Mouse (Mus musculus): ENCODE measurements around the gene Fbxo5. TPM values are rescaled to one million over a fixed set of nuclear protein-coding genes. Genes with fewer than 3 reads are reported as not detected.

Fbxo5 gene
- total and polyA plus RNA-seq, 2 experiments = 0.20 to 0.83 TPM

DNA sequence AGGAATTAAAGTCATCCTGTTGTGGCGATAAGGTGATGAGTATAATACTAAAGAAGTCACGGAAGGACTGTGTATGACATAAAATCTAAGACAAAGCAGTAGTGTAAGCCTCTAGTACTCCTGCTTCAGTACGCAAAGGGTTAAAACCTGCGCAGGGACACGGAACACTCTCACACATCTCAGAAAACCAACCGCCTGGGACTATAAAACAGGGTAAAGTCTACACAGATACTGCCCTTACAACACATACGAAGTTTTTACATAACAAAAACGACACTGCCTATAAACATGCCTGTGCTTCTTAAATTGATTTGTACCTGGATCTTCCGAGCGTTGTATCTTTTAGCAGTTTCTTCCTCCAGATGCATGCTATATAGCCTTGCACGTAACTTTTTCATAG is 8.3 kb upstream of the Fbxo5 start:
- DNase-seq (ENCODE audit: extremely low read depth, low read depth, low spot score) = no peak
- WGBS = 89% methylated on average over 11 of the region's 11 CpGs
- Histone ChIP-seq H3K4me1 (ENCODE audit: control insufficient read depth, insufficient read depth, low read length) (no peaks in the 10 kb centered on the region), H3K79me2 (ENCODE audit: control insufficient read depth, insufficient read depth, low read length) (no peaks in the 10 kb centered on the region), H3K27me3 (ENCODE audit: control insufficient read depth, insufficient read depth, low read length) (no peaks in the 10 kb centered on the region), H3K9ac (ENCODE audit: low read depth, low read length) (no peak overlapping the region), H3K27ac (replicated peaks; ENCODE audit: insufficient read depth, low read depth, low read length) (no peak overlapping the region), H3K4me3 (ENCODE audit: insufficient read depth, low read depth, low read length) (no peak overlapping the region), H3K36me3 (ENCODE audit: control insufficient read depth, insufficient read depth, low read length) (peaks cover 46% of the 10 kb centered on the region)
- TF ChIP-seq CTCF (IDR thresholded peaks at IDR 0.05; ENCODE audit: low read depth, low read length) (no peak), POLR2A (IDR thresholded peaks at IDR 0.05; ENCODE audit: extremely low read depth, insufficient read depth, low read length) (no peak)

DNA sequence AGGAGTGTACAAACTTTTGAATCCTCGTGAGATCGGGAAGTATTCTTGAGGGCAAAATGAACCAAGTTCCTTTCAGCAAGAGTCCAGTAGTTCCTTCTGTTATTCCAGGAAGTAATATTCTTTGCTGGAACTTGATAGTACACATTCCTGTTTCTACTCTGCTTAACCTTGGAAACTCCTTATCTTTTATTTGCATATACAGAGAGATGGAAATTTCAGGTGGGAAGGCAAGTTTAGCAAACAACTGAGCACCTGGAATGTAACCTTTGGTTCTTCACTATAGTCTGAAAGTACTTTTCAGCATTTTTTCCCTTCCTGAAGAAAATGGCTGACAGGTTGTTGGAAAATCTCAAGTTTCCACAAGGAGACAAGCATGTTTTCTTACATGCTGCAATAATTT is 2.3 kb upstream of the Fbxo5 start:
- TF ChIP-seq POLR2A (IDR thresholded peaks at IDR 0.05; ENCODE audit: extremely low read depth, insufficient read depth, low read length) = no peak
- no peak for TF ChIP-seq CTCF (IDR thresholded peaks at IDR 0.05; ENCODE audit: low read depth, low read length)
- H3K27me3 ChIP-seq (ENCODE audit: control insufficient read depth, insufficient read depth, low read length) = no peaks in the 10 kb centered on the region
- DNase-seq (ENCODE audit: extremely low read depth, low read depth, low spot score) = no peak
- no peak overlapping the region for H3K9ac ChIP-seq (ENCODE audit: low read depth, low read length)
- H3K4me1 ChIP-seq (ENCODE audit: control insufficient read depth, insufficient read depth, low read length) = peaks cover 5% of the 10 kb centered on the region
- H3K27ac ChIP-seq (replicated peaks; ENCODE audit: insufficient read depth, low read depth, low read length) = no peak overlapping the region
- H3K36me3 ChIP-seq (ENCODE audit: control insufficient read depth, insufficient read depth, low read length) = peaks cover 8% of the 10 kb centered on the region; the same call in 1 of the 2 replicates
- H3K4me3 ChIP-seq (ENCODE audit: insufficient read depth, low read depth, low read length) = no peak overlapping the region
- H3K79me2 ChIP-seq (ENCODE audit: control insufficient read depth, insufficient read depth, low read length) = peaks cover 8% of the 10 kb centered on the region; the same call in 1 of the 2 replicates
- WGBS = 74% methylated on average over 2 of the region's 2 CpGs

DNA sequence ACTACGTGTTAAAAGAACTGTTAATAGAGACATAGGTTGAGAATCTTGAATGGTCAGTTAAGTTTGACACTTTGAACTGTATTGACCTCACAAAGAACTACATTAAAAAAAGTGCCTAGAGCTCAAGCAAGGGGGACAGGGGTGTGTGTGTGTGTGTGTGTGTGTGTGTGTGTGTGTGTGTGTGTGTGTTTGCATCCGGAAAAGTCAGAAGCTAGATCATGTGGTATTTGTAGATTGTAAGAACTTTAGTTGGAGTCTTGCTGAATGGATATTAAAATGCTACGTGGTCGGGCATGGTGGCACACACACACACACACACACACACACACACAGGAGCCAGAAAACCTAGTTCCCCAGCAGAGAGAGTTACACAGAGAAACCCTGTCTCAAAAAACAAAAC is 1.6 kb upstream of the Fbxo5 start:
- peaks cover 8% of the 10 kb centered on the region; the same call in 1 of the 2 replicates for H3K79me2 ChIP-seq (ENCODE audit: control insufficient read depth, insufficient read depth, low read length)
- no peaks in the 10 kb centered on the region for H3K27me3 ChIP-seq (ENCODE audit: control insufficient read depth, insufficient read depth, low read length)
- 65% methylated on average over 4 of the region's 4 CpGs for WGBS
- H3K9ac ChIP-seq (ENCODE audit: low read depth, low read length) = no peak overlapping the region
- peaks cover 5% of the 10 kb centered on the region for H3K4me1 ChIP-seq (ENCODE audit: control insufficient read depth, insufficient read depth, low read length)
- peaks cover 4% of the 10 kb centered on the region; the same call in 1 of the 2 replicates for H3K36me3 ChIP-seq (ENCODE audit: control insufficient read depth, insufficient read depth, low read length)
- no peak for DNase-seq (ENCODE audit: extremely low read depth, low read depth, low spot score)
- H3K4me3 ChIP-seq (ENCODE audit: insufficient read depth, low read depth, low read length) = no peak overlapping the region
- no peak overlapping the region for H3K27ac ChIP-seq (replicated peaks; ENCODE audit: insufficient read depth, low read depth, low read length)
- no peak for TF ChIP-seq CTCF (IDR thresholded peaks at IDR 0.05; ENCODE audit: low read depth, low read length)
- no peak for TF ChIP-seq POLR2A (IDR thresholded peaks at IDR 0.05; ENCODE audit: extremely low read depth, insufficient read depth, low read length)

DNA sequence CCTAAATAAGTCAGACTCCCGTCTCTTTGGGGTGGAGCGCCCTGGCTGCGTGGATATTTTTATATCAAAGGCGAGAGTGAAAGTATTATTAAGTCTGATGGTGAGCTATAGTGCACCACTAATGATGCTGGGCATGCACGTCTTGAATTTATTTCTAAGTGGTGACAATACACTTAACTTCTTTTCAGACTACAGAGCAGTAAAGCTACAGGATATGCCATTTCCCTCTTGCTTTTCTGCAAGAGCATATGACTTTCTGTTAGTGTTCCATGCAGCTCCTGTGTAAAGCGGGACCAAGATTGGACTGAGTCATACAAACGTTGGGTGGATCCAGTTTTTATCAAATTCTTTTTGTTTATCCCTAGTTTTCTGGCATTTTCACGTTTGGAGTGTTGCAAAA is 1.0 kb upstream of the Fbxo5 start:
- TF ChIP-seq CTCF (IDR thresholded peaks at IDR 0.05; ENCODE audit: low read depth, low read length) (no peak), POLR2A (IDR thresholded peaks at IDR 0.05; ENCODE audit: extremely low read depth, insufficient read depth, low read length) (no peak)
- 15% methylated on average over 8 of the region's 8 CpGs for WGBS

DNA sequence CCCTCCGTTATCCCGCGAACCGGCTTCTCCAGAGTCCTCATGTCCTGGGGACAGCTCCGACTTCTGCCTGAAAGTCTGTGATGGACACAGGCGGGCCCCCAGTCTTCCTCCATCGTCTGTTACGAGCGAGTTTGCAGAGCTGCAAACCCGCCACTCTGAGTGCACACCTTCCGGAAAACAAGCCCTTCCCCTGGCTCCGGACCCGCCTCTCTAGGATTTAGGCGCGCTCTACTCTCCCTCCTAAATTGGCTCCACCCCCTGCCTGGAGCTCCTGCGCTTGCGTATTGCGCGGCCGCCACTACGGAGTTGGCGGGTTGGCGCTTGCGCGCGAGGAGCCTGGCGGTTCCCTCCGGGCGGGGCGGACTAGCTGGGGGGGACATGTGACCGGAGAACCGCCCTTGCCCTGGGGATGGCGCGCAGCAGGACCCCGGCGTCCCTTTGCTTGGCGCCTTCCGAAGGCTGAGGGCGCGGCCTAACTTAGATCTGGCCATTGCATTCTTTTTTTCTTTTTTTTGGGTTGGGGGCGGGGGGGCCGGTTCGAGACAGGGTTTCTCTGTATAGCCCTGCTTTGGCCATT is 419 bp upstream of the Fbxo5 start:
- peaks cover 8% of the 10 kb centered on the region; the same call in 1 of the 2 replicates for H3K79me2 ChIP-seq (ENCODE audit: control insufficient read depth, insufficient read depth, low read length)
- H3K27me3 ChIP-seq (ENCODE audit: control insufficient read depth, insufficient read depth, low read length) = no peaks in the 10 kb centered on the region
- TF ChIP-seq POLR2A (IDR thresholded peaks at IDR 0.05; ENCODE audit: extremely low read depth, insufficient read depth, low read length) = peak; percentile 36; the same call in 1 of the 2 replicates
- no peak for TF ChIP-seq CTCF (IDR thresholded peaks at IDR 0.05; ENCODE audit: low read depth, low read length)
- peaks cover 7% of the 10 kb centered on the region for H3K36me3 ChIP-seq (ENCODE audit: control insufficient read depth, insufficient read depth, low read length)
- peaks cover 5% of the 10 kb centered on the region for H3K4me1 ChIP-seq (ENCODE audit: control insufficient read depth, insufficient read depth, low read length)
- peak overlapping the region; percentile 75 for H3K4me3 ChIP-seq (ENCODE audit: insufficient read depth, low read depth, low read length)
- H3K27ac ChIP-seq (replicated peaks; ENCODE audit: insufficient read depth, low read depth, low read length) = peak overlapping the region; percentile 79
- DNase-seq (ENCODE audit: extremely low read depth, low read depth, low spot score) = peak; percentile 87
- 2% methylated on average over 43 of the region's 43 CpGs for WGBS
- H3K9ac ChIP-seq (ENCODE audit: low read depth, low read length) = peak overlapping the region; percentile 62

More for the DNA sequence above, 1.0 kb upstream of the Fbxo5 start:
- peak overlapping the region; percentile 41; the same call in 1 of the 2 replicates for H3K9ac ChIP-seq (ENCODE audit: low read depth, low read length)
- H3K27me3 ChIP-seq (ENCODE audit: control insufficient read depth, insufficient read depth, low read length) = no peaks in the 10 kb centered on the region
- peak; percentile 13 for DNase-seq (ENCODE audit: extremely low read depth, low read depth, low spot score)
- H3K36me3 ChIP-seq (ENCODE audit: control insufficient read depth, insufficient read depth, low read length) = peaks cover 4% of the 10 kb centered on the region; the same call in 1 of the 2 replicates
- H3K4me1 ChIP-seq (ENCODE audit: control insufficient read depth, insufficient read depth, low read length) = peaks cover 5% of the 10 kb centered on the region
- H3K27ac ChIP-seq (replicated peaks; ENCODE audit: insufficient read depth, low read depth, low read length) = peak overlapping the region; percentile 9
- peak overlapping the region; percentile 39; the same call in 1 of the 2 replicates for H3K4me3 ChIP-seq (ENCODE audit: insufficient read depth, low read depth, low read length)
- peaks cover 8% of the 10 kb centered on the region; the same call in 1 of the 2 replicates for H3K79me2 ChIP-seq (ENCODE audit: control insufficient read depth, insufficient read depth, low read length)

DNA sequence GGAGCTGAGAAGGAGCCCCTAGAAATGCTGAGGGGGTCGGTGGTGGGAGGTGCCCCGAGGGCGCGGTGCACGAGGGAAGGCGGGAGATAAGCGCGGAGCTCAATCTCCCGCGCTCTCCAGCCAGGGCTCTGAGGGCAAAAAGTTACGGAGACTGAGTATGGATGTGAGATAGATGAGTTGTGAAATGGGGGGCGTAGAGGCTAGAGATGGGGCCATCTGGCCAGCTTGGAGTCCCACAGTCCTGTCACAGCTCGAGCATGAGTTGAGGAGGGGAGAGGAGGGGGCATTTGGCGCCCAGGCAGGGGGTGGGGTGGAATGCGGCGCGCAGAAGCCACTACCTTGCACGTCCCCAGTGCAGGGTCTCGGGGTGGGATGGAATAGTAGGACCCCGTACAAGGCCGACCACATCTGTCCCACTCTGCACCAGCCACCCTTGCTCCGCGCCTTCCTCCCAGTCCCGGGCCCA is 676 bp downstream of the Fbxo5 start:
- no peak overlapping the region; the same call in 1 of the 2 replicates for H3K9ac ChIP-seq (ENCODE audit: low read depth, low read length)
- peaks cover 5% of the 10 kb centered on the region for H3K4me1 ChIP-seq (ENCODE audit: control insufficient read depth, insufficient read depth, low read length)
- WGBS = 5% methylated on average over 24 of the region's 24 CpGs
- TF ChIP-seq CTCF (IDR thresholded peaks at IDR 0.05; ENCODE audit: low read depth, low read length) (no peak), POLR2A (IDR thresholded peaks at IDR 0.05; ENCODE audit: extremely low read depth, insufficient read depth, low read length) (no peak)
- peaks cover 17% of the 10 kb centered on the region for H3K36me3 ChIP-seq (ENCODE audit: control insufficient read depth, insufficient read depth, low read length)
- H3K27ac ChIP-seq (replicated peaks; ENCODE audit: insufficient read depth, low read depth, low read length) = no peak overlapping the region
- H3K79me2 ChIP-seq (ENCODE audit: control insufficient read depth, insufficient read depth, low read length) = peaks cover 8% of the 10 kb centered on the region; the same call in 1 of the 2 replicates
- no peaks in the 10 kb centered on the region for H3K27me3 ChIP-seq (ENCODE audit: control insufficient read depth, insufficient read depth, low read length)
- peak overlapping the region; percentile 63 for H3K4me3 ChIP-seq (ENCODE audit: insufficient read depth, low read depth, low read length)
- no peak for DNase-seq (ENCODE audit: extremely low read depth, low read depth, low spot score)
